Mouse (Mus musculus): ENCODE measurements around the gene Hcrtr2. TPM values are rescaled to one million over a fixed set of nuclear protein-coding genes. Genes with fewer than 3 reads are reported as not detected.

Hcrtr2 gene
- polyA plus RNA-seq, 1 experiment from 2014 or later, result 8.6 TPM

DNA sequence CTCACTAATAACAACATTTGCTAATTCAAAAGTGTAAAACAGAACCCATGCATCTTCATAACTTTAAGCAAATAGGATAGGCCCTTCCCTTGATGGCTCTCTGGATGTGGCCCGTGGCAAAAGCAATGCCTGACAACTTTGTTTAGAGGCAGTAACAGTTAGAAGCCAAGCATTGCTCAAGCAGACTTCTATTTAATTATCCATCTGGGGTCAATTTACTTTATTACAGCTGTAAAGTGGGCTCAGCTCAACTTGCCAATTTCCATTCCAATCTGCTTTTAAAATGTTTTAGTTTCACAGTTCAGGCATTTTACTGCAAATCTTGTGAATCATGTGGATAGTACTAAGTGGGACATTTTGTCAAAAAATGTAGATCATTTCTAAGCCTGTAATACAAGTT lies 81.3 kb downstream of the Hcrtr2 start:
- Histone ChIP-seq H3K27me3 (ENCODE audit: control insufficient read depth, insufficient read depth, low read length) (no peaks in the 10 kb centered on the region), H3K4me3 (replicated peaks; ENCODE audit: low read length) (no peak overlapping the region), H3K4me2 (replicated peaks) (no peak overlapping the region), H3K36me3 (replicated peaks; ENCODE audit: control insufficient read depth, insufficient read depth) (no peaks in the 10 kb centered on the region), H3K9me3 (ENCODE audit: control insufficient read depth, low read length) (no peaks in the 10 kb centered on the region), H3K4me1 (replicated peaks; ENCODE audit: control insufficient read depth, insufficient read depth, low read length) (no peaks in the 10 kb centered on the region), H3K9ac (no peak overlapping the region), H3K27ac (no peak overlapping the region)
- DNase-seq (ENCODE audit: low spot score), result no peak
- 72% methylated on average over 1 of the region's 1 CpGs for WGBS
- no peak for ATAC-seq (ENCODE audit: low FRiP score)

DNA sequence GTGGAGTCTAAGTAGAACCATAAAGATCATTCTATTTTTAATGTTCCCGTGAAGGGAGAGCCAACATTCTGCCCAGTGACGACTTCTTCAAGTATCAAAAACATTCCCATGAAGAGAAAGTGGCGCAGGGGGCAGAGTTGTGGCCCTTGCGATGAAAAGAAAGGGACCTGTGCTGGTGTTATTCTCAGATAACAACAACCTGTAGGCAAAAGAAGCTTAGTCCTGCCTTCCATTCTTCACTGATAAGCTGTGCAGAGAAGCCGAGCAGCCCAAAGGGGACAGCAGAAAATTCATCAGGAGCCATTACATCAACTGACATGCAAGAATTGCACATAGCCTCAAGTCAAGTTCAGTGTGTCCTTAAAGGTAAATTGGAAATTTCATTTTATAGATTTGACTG lies 85.7 kb downstream of the Hcrtr2 start:
- no peak overlapping the region for H3K27ac ChIP-seq
- no peaks in the 10 kb centered on the region for H3K4me1 ChIP-seq (replicated peaks; ENCODE audit: control insufficient read depth, insufficient read depth, low read length)
- no peaks in the 10 kb centered on the region for H3K27me3 ChIP-seq (ENCODE audit: control insufficient read depth, insufficient read depth, low read length)
- DNase-seq (ENCODE audit: low spot score), result no peak
- no peak overlapping the region for H3K9ac ChIP-seq
- no peak overlapping the region for H3K4me2 ChIP-seq (replicated peaks)
- H3K4me3 ChIP-seq (replicated peaks; ENCODE audit: low read length), result no peak overlapping the region
- H3K36me3 ChIP-seq (replicated peaks; ENCODE audit: control insufficient read depth, insufficient read depth), result no peaks in the 10 kb centered on the region
- ATAC-seq (ENCODE audit: low FRiP score), result no peak
- 85% methylated on average over 5 of the region's 5 CpGs for WGBS
- no peaks in the 10 kb centered on the region for H3K9me3 ChIP-seq (ENCODE audit: control insufficient read depth, low read length)

DNA sequence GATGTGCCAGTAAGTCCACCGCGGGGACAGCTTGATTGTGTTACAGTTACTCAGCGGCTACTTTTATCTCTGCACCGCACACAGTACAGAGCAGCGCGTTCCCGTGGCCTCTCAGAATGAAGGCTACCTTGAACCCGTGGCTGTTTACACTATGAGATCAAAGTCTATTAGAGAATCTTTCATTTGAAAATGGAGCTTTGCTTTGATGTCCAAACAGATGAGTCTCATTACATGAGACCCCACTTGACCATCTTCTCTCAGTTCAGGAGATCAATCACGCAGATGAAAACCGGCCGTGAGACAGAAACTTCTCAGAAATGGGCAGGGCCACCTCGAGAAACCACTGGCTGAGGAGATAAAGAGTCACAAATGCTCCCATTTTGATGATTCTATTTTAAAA lies 86.4 kb downstream of the Hcrtr2 start:
- WGBS, result 69% methylated on average over 12 of the region's 12 CpGs

DNA sequence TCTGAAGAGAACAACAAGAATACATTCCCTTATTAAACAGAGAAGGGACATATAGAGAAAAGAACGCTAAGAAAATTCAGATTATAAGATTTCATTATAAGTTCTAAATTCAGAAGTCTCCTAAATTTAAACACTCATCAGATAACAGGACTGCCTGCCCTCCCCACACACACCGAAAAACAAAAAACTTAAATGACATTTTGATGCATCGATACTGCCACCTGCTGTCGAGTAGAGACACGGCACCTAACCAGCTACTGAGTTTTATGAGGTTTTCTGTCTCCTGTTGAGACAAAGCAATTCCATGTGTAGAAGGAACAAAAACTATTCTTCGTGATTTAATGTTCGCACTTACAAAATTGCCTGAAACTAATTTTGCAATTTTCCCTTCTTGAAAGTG lies 87.0 kb downstream of the Hcrtr2 start:
- Histone ChIP-seq H3K9ac (no peak overlapping the region), H3K36me3 (replicated peaks; ENCODE audit: control insufficient read depth, insufficient read depth) (no peaks in the 10 kb centered on the region), H3K4me2 (replicated peaks) (peak overlapping the region; percentile 48), H3K4me3 (replicated peaks; ENCODE audit: low read length) (peak overlapping the region; percentile 20; the same call in 1 of the 2 replicates), H3K4me1 (replicated peaks; ENCODE audit: control insufficient read depth, insufficient read depth, low read length) (no peaks in the 10 kb centered on the region), H3K9me3 (ENCODE audit: control insufficient read depth, low read length) (no peaks in the 10 kb centered on the region), H3K27me3 (ENCODE audit: control insufficient read depth, insufficient read depth, low read length) (no peaks in the 10 kb centered on the region), H3K27ac (no peak overlapping the region)
- WGBS, result 5% methylated on average over 7 of the region's 7 CpGs
- peak; percentile 87 for DNase-seq (ENCODE audit: low spot score)
- peak; percentile 57; the same call in 1 of the 2 replicates for ATAC-seq (ENCODE audit: low FRiP score)

More for the DNA sequence above, 86.4 kb downstream of the Hcrtr2 start:
- H3K9ac ChIP-seq, result no peak overlapping the region
- no peak overlapping the region for H3K4me2 ChIP-seq (replicated peaks)
- no peak overlapping the region for H3K27ac ChIP-seq
- no peaks in the 10 kb centered on the region for H3K36me3 ChIP-seq (replicated peaks; ENCODE audit: control insufficient read depth, insufficient read depth)
- H3K4me3 ChIP-seq (replicated peaks; ENCODE audit: low read length), result no peak overlapping the region
- H3K27me3 ChIP-seq (ENCODE audit: control insufficient read depth, insufficient read depth, low read length), result no peaks in the 10 kb centered on the region
- ATAC-seq (ENCODE audit: low FRiP score), result no peak
- no peak for DNase-seq (ENCODE audit: low spot score)
- no peaks in the 10 kb centered on the region for H3K4me1 ChIP-seq (replicated peaks; ENCODE audit: control insufficient read depth, insufficient read depth, low read length)
- no peaks in the 10 kb centered on the region for H3K9me3 ChIP-seq (ENCODE audit: control insufficient read depth, low read length)

DNA sequence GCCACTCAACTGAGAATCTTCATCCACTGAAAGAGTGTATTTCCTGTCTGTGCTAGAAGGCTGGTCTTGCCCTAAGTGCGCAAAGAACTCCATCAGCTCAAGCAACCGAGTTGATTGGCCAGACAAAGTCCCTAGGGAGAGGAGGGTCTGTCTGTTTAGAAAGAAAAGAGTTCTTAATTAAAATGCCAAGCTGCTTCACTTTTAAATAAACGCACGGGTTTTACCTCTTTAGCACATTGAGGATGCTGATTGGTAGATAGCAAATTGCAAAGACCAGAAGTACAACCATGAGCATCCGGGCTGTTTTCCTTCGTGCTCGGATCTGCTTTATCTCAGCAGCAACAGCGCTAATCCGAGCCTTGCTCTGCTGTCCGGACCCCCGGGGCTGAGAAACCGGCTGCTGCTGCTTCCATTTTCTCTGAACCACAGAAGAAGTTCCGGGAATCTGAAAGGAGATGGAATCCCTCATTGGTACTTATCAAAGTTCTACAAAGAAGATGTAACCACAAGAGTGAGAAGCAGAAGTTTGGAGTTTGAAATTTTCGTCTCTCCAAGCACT lies 87.6 kb downstream of the Hcrtr2 start:
- H3K9me3 ChIP-seq (ENCODE audit: control insufficient read depth, low read length), result no peaks in the 10 kb centered on the region
- H3K36me3 ChIP-seq (replicated peaks; ENCODE audit: control insufficient read depth, insufficient read depth), result no peaks in the 10 kb centered on the region
- peak; percentile 50 for DNase-seq (ENCODE audit: low spot score)
- ATAC-seq (ENCODE audit: low FRiP score), result peak; percentile 81
- H3K4me2 ChIP-seq (replicated peaks), result peak overlapping the region; percentile 48
- H3K27ac ChIP-seq, result no peak overlapping the region
- H3K4me1 ChIP-seq (replicated peaks; ENCODE audit: control insufficient read depth, insufficient read depth, low read length), result no peaks in the 10 kb centered on the region
- peak overlapping the region; percentile 20 for H3K4me3 ChIP-seq (replicated peaks; ENCODE audit: low read length)
- WGBS, result 3% methylated on average over 14 of the region's 14 CpGs
- H3K9ac ChIP-seq, result 0 out of 2 replicates have a peak overlapping the region, but pooled peaks have one; percentile 13
- no peaks in the 10 kb centered on the region for H3K27me3 ChIP-seq (ENCODE audit: control insufficient read depth, insufficient read depth, low read length)

DNA sequence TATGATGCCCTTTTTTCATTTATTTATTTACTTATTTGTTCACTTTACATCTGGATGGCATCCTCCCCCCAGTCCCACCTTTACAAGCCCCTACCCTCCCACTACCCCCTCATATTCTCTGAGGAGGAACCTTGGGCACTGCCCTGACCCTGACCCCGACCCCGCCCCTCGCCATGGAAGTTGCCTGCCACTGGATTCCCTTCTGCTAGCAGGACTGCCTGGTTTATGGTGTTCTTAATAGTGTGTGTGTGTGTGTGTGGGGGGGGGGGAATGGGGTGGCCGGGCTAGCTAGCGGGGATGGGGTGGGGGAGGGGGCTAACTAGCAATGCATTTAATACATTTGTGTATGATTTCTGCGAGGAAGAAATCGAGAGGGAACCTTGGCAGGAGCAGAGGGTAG lies 88.8 kb downstream of the Hcrtr2 start:
- DNase-seq (ENCODE audit: low spot score) (no peak), ATAC-seq (ENCODE audit: low FRiP score) (no peak)
- Histone ChIP-seq H3K27me3 (ENCODE audit: control insufficient read depth, insufficient read depth, low read length) (no peaks in the 10 kb centered on the region), H3K4me2 (replicated peaks) (no peak overlapping the region), H3K4me3 (replicated peaks; ENCODE audit: low read length) (no peak overlapping the region), H3K9me3 (ENCODE audit: control insufficient read depth, low read length) (no peaks in the 10 kb centered on the region), H3K36me3 (replicated peaks; ENCODE audit: control insufficient read depth, insufficient read depth) (no peaks in the 10 kb centered on the region), H3K4me1 (replicated peaks; ENCODE audit: control insufficient read depth, insufficient read depth, low read length) (no peaks in the 10 kb centered on the region), H3K9ac (no peak overlapping the region), H3K27ac (no peak overlapping the region)
- 67% methylated on average over 7 of the region's 7 CpGs for WGBS

DNA sequence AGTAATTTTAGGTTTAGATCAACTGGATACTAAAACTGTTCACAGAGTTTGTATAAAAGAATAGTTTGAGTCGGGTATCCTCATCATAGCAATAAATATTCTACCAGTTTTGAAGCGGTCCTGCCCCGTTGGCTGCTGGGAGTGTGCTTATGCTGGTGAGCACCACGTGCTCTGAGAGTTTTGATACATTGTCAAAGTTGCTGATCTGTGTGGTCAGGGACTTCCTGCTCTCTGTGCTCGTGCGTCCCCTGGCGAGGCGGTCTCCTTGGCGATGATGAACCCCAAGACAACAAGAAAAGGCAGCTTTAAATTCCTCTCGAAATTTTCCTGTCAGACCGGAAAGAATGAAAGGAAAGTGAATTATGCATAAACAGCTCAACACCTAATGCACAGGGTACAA lies 93.3 kb downstream of the Hcrtr2 start:
- Histone ChIP-seq H3K27ac (no peak overlapping the region), H3K9me3 (ENCODE audit: control insufficient read depth, low read length) (no peaks in the 10 kb centered on the region), H3K4me1 (replicated peaks; ENCODE audit: control insufficient read depth, insufficient read depth, low read length) (no peaks in the 10 kb centered on the region), H3K4me3 (replicated peaks; ENCODE audit: low read length) (no peak overlapping the region), H3K4me2 (replicated peaks) (no peak overlapping the region), H3K36me3 (replicated peaks; ENCODE audit: control insufficient read depth, insufficient read depth) (no peaks in the 10 kb centered on the region), H3K9ac (no peak overlapping the region), H3K27me3 (ENCODE audit: control insufficient read depth, insufficient read depth, low read length) (no peaks in the 10 kb centered on the region)
- ATAC-seq (ENCODE audit: low FRiP score) (no peak), DNase-seq (ENCODE audit: low spot score) (no peak)
- 42% methylated on average over 11 of the region's 11 CpGs for WGBS

DNA sequence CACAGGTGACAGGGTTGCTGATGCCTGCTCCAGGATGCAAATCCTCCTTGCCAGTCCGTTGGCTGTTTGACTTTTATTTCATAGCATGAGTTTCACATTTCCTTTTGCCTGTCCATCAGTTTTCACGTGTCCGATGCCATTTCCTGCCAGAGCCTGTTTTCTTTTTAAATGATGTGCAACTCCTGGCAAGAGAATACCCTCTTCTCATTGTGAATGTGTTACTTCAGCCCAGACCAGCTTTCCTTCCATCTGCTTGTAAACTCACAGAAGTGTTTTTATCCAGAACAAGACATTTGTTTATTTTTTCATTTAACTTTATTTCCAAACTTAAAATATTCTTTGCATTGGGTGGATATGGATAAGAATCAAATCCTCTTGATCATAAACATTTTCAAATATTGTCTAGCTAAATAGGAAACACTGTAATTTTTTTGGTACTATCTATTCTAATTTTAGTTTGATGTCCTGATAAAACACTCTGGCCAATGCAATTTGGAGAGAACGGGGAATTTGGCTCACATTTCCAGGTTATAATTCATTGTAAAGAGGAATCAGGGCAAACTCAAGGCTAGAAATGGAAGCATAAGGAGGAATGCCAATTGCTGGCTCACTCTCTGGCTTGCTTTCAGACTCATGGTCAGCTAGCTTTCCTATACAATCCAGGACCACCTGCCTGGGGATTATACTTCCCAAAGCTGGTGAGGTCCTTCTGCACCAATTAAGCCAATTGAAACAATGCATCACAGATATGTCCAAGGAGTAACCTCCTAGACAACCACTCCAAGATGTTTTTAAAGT lies 106.3 kb downstream of the Hcrtr2 start:
- Histone ChIP-seq H3K27ac (no peak overlapping the region), H3K9ac (no peak overlapping the region), H3K4me1 (replicated peaks; ENCODE audit: control insufficient read depth, insufficient read depth, low read length) (no peaks in the 10 kb centered on the region), H3K27me3 (ENCODE audit: control insufficient read depth, insufficient read depth, low read length) (no peaks in the 10 kb centered on the region), H3K36me3 (replicated peaks; ENCODE audit: control insufficient read depth, insufficient read depth) (no peaks in the 10 kb centered on the region), H3K4me3 (replicated peaks; ENCODE audit: low read length) (no peak overlapping the region), H3K4me2 (replicated peaks) (no peak overlapping the region), H3K9me3 (ENCODE audit: control insufficient read depth, low read length) (no peaks in the 10 kb centered on the region)
- DNase-seq (ENCODE audit: low spot score) (no peak), ATAC-seq (ENCODE audit: low FRiP score) (no peak)
- 85% methylated on average over 4 of the region's 4 CpGs for WGBS

DNA sequence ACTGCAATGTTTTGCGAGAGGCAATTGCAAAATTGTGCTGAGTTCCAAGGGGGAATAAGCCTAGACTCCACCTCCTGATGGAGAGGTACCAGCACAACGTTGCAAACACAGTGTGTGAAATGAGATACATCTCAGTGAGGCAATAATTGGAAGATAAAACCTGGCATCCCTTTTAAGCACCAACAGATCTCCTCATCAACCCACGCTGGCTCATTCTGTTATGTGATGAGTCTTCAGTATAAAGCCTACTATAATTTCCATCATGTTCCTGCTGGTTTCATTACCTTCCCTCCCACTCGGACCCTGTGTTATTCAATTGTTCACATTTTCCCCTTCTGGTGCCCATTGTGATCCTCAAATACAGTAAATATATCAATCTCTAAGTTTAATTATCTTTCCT lies 109.0 kb downstream of the Hcrtr2 start:
- no peaks in the 10 kb centered on the region for H3K9me3 ChIP-seq (ENCODE audit: control insufficient read depth, low read length)
- no peak overlapping the region for H3K4me3 ChIP-seq (replicated peaks; ENCODE audit: low read length)
- no peaks in the 10 kb centered on the region for H3K27me3 ChIP-seq (ENCODE audit: control insufficient read depth, insufficient read depth, low read length)
- ATAC-seq (ENCODE audit: low FRiP score) (no peak), DNase-seq (ENCODE audit: low spot score) (no peak)
- H3K27ac ChIP-seq, result no peak overlapping the region
- no peak overlapping the region for H3K4me2 ChIP-seq (replicated peaks)
- no peak overlapping the region for H3K9ac ChIP-seq
- 77% methylated on average over 4 of the region's 4 CpGs for whole genome bisulfite sequencing
- no peaks in the 10 kb centered on the region for H3K4me1 ChIP-seq (replicated peaks; ENCODE audit: control insufficient read depth, insufficient read depth, low read length)
- no peaks in the 10 kb centered on the region for H3K36me3 ChIP-seq (replicated peaks; ENCODE audit: control insufficient read depth, insufficient read depth)

All from hindbrain, embryonic 14.5 days (tissue).